Mouse (Mus musculus) liver, embryonic 13.5 days (tissue): ENCODE data around the gene Spem1. TPM values are rescaled to one million over a fixed set of nuclear protein-coding genes. Genes with fewer than 3 reads are reported as not detected.
A peak's percentile ranks its signal among the peaks of the same experiment; 100 is the strongest.

Experiments used
- ATAC-seq: fragments of 200-750 bp; cut with Nextera tagmentation; 2 replicates; pipeline ENCODE4 v1.8.0; 2017; ENCODE audit warnings: low read depth, mild to moderate bottlenecking, moderate number of reproducible peaks, moderate library complexity
- DNase-seq: peaks from one replicate; pipeline ENCODE4 v3.0.0; 2022
- H3K27ac ChIP-seq: fragments of 300-500 bp; sonication (generic); 2 replicates; pipeline ENCODE4 v1.5.1; 2015; ENCODE audit warnings: moderate library complexity, mild to moderate bottlenecking, inconsistent platforms
- H3K27me3 ChIP-seq: fragments of 300-500 bp; sonication (generic); 2 replicates; pipeline ENCODE4 v1.6.1; 2015; ENCODE audit warnings: mild to moderate bottlenecking, inconsistent platforms
- H3K36me3 ChIP-seq: fragments of 300-500 bp; sonication (generic); 2 replicates; pipeline ENCODE4 v1.6.1; 2015; ENCODE audit warnings: mild to moderate bottlenecking, inconsistent platforms
- H3K4me1 ChIP-seq: fragments of 300-500 bp; sonication (generic); replicated peaks from 2 replicates; pipeline ENCODE4 v1.6.1; 2015; ENCODE audit warnings: inconsistent platforms
- H3K4me2 ChIP-seq: fragments of 300-500 bp; sonication (generic); 2 replicates; pipeline ENCODE4 v1.6.1; 2015; ENCODE audit warnings: inconsistent platforms, mild to moderate bottlenecking, moderate library complexity
- H3K4me3 ChIP-seq: fragments of 300-500 bp; sonication (generic); replicated peaks from 2 replicates; pipeline ENCODE4 v1.5.1; 2015; ENCODE audit warnings: mild to moderate bottlenecking, inconsistent platforms
- H3K9ac ChIP-seq: fragments of 300-500 bp; sonication (generic); 2 replicates; pipeline ENCODE4 v1.6.1; 2015; ENCODE audit warnings: mild to moderate bottlenecking, inconsistent platforms
- H3K9me3 ChIP-seq: fragments of 300-500 bp; sonication (generic); replicated peaks from 2 replicates; pipeline ENCODE4 v1.6.1; 2016; ENCODE audit warnings: inconsistent platforms
- WGBS: fragments of 180-500 bp; shearing (Covaris S2); methylation state at CpG from one replicate; pipeline ENCODE4 v1.1.7; 2015; ENCODE audit not compliant: insufficient replicate concordance; 5-methylcytosine and 5-hydroxymethylcytosine counted together
- polyA plus RNA-seq: library from polyadenylated mRNA; unstranded; fragments of >200 nt; fragmentation: Nextera tagmentation; extraction: Ambion mirVana; gene quantifications from 2 replicates; pipeline ENCODE4 v1.2.1, GENCODE M21; 2015

Spem1 gene
- polyA plus RNA-seq, 1 experiment from 2014 or later: not detected

DNA sequence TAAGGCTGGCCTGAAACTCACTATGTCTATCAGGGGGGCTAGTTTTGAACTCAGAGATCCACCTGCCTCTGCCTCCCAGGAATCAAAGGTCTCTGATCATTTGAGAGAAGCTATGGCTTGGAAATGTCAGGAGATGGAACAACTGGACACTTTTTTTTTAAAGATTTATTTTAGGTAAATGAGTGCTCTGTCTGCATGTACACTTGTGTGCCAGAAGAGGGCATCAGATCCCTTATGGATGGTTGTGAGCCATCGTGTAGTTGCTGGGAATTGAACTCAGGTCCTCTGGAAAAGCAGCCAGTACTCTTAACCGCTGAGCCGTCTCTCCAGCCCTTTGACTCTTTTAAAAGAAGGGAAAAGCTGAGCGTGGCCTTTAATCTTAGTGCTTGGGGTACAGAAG, 15.6 kb downstream of the Spem1 start:
- Histone ChIP-seq H3K4me2 (no peak overlapping the region), H3K27ac (no peak overlapping the region), H3K4me3 (no peak overlapping the region), H3K9ac (no peak overlapping the region), H3K9me3 (no peaks in the 10 kb centered on the region), H3K27me3 (peaks cover 82% of the 10 kb centered on the region), H3K4me1 (peaks cover 44% of the 10 kb centered on the region), H3K36me3 (no peaks in the 10 kb centered on the region)
- ATAC-seq: no peak
- WGBS: 77% methylated on average over 4 of the region's 4 CpGs
- no peak for DNase-seq

DNA sequence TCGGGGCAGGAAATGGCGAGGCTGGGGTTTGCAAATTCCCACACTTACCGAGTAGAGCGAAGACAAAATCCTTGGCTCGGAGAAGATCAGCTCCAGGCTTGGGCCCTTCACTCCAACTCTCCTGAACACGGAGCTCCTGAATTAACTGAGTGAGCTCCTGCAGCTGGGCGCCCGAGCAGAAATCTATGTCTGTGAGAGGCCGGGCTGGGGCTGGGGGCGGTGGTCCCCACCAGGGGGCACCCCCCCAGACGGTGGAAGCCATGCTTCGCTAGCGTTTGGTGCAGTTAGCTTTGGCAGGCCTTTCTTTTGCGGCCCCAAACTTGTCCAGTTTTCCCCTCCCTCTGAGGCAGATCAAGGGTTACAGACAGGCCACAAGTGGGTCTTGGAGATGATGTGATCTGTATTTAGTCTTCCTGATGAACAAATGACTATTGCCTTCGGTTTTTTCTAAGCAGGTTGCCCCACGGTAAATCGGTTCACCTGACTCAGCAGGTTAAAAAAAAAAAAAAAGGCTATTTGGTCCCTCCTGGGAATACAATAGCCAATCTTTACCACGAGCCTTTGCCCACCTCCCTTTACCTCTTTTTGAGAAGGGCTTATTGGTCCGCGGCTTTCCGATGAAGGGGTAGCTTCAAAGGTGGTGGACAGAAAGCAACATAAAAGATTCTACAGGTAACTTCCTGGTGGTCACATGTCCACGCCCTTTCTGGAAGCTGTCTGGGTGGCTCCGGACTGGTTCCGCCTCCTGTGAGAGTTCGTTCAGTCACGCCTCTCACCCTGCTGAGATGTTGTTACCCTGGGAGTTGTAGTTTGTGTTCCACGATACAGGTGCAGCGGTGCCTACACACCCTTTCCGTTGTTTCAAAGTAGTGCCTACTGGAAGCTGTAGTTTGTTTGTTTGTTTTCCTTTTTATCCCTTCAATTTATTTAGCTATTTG, 16.7 kb downstream of the Spem1 start, which contains the start of gene Tmem102:
TSS of gene Tmem102 (minus strand) at position 653 of the 938 bp plus-strand sequence.
- H3K27me3 ChIP-seq: peaks cover 84% of the 10 kb centered on the region
- ATAC-seq: no peak
- H3K4me1 ChIP-seq: peaks cover 55% of the 10 kb centered on the region
- H3K36me3 ChIP-seq: no peaks in the 10 kb centered on the region
- no peaks in the 10 kb centered on the region for H3K9me3 ChIP-seq
- H3K9ac ChIP-seq: 0 out of 2 replicates have a peak within 1 kb of the TSS, but pooled peaks have one; percentile 54
- peak within 1 kb of the TSS; percentile 57 for H3K4me3 ChIP-seq
- no peak within 1 kb of the TSS for H3K27ac ChIP-seq
- WGBS: 20% methylated on average over 29 of the region's 29 CpGs
- H3K4me2 ChIP-seq: peak within 1 kb of the TSS; percentile 77
- no peak for DNase-seq

DNA sequence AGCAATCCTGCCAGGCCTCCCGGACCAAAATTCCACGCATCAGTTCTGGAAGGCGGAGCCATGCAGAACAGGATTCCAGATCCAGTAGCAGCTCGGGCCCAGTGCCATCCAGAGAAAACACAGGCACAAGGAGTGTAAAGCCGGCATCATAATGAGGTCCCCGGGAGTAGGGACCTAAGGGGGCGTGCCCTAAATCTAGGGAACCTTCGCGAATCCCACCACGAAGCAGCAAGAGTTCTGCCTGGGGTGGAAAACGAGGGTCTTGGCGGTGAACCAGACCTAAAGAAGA, 17.4 kb downstream of the Spem1 start:
- peak overlapping the region; percentile 77 for H3K4me2 ChIP-seq
- H3K4me3 ChIP-seq: peak overlapping the region; percentile 57
- ATAC-seq (no peak), DNase-seq (no peak)
- 19% methylated on average over 12 of the region's 12 CpGs for WGBS
- H3K9ac ChIP-seq: 0 out of 2 replicates have a peak overlapping the region, but pooled peaks have one; percentile 54
- H3K36me3 ChIP-seq: no peaks in the 10 kb centered on the region
- H3K27ac ChIP-seq: no peak overlapping the region
- H3K9me3 ChIP-seq: no peaks in the 10 kb centered on the region
- peaks cover 88% of the 10 kb centered on the region for H3K27me3 ChIP-seq
- H3K4me1 ChIP-seq: peaks cover 58% of the 10 kb centered on the region

DNA sequence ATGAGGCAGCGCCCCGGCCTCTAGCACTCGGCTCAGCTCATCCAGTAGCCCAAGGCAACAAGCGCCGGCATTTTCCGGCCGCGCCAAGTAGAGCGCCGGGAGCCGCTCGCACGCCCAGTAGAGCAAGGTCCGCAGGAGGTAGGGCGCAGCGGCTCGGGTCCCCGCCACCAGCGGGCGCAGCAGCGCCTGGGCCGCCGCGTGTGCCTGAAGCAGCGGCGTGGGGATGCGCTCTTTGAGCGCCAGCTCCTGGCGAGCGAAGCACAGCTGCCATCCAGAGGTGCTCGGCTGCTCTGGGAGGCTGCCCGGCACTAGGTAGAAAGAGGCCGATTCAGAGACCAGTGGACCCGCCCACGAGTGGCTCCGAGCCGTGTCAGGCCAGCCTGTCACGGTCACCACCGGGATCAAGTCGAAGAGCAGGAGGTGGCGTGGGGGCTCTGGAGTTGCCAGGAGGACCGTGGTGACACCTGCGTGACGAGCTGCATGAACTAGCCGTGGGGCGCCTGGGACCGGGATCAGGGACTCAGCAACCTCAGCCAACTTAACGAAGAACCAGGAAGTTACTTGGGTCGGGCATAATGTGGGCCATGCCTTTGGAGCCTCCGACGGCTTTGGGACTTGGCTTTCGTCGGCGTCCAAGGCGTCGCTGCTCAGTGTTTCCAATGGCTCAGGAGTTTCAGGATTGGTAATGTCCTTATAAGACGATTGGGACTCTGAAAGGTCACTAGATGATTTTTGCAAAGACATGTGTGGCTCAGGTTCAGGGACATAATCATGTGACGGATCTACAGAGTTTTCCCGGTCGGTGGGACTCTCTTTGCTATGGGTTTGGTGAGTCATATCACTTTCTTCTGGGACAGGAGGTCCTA, 18.0 kb downstream of the Spem1 start:
- no peak overlapping the region for H3K27ac ChIP-seq
- WGBS: 2% methylated on average over 60 of the region's 60 CpGs
- H3K36me3 ChIP-seq: no peaks in the 10 kb centered on the region
- H3K4me3 ChIP-seq: peak overlapping the region; percentile 57
- H3K4me1 ChIP-seq: peaks cover 60% of the 10 kb centered on the region
- H3K9ac ChIP-seq: peak overlapping the region; percentile 54
- H3K9me3 ChIP-seq: no peaks in the 10 kb centered on the region
- peaks cover 88% of the 10 kb centered on the region for H3K27me3 ChIP-seq
- peak; percentile 53 for DNase-seq
- H3K4me2 ChIP-seq: peak overlapping the region; percentile 77
- peak; percentile 76 for ATAC-seq

DNA sequence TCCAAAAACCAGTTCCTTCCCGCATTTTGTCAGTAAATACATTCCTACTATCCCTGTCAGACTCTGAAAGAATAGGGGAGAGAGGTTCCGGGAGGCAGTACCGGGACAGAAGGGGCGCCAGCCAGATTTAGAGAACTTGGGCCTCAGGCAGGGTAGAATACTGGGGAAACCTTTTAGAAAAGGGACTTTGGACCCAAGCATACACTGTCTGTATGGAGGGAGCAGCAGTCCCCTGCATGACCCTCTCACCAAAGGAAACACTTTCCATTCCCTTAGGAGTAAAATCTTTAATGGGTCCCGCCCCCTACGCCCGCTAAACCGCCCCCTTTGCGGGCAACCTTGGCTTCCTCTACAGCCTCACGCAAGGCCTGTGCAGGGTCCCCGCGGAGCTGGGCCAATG, 18.7 kb downstream of the Spem1 start:
- Histone ChIP-seq H3K4me2 (peak overlapping the region; percentile 77), H3K27ac (no peak overlapping the region), H3K4me3 (peak overlapping the region; percentile 57), H3K9me3 (no peaks in the 10 kb centered on the region), H3K27me3 (peaks cover 94% of the 10 kb centered on the region), H3K36me3 (no peaks in the 10 kb centered on the region), H3K4me1 (peaks cover 60% of the 10 kb centered on the region), H3K9ac (peak overlapping the region; percentile 54)
- peak; percentile 24 for ATAC-seq
- 4% methylated on average over 12 of the region's 12 CpGs for WGBS
- DNase-seq: no peak

DNA sequence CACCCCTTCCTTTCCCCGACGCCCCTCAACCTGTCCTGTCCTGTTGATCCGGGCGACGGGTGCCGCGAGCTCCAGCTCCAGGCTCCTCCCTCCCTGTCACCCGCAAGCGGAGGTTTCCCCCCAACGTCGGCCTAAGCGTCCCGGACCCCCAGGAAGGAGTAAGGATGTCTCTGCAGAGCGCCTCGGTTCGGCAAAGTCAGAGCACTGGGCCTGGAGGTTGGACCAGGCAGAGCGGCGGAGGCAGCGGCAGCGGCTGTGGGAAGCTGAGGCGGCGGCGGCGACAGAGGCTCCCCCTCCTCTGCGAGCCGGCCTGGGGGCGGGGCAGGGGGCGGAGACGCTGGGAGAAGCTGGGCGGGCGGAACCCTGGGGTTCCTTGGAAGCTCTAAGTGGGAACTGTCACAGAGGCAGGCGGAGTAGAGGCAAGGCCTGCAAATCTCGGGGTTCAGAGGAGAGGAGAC, 19.3 kb downstream of the Spem1 start:
- Histone ChIP-seq H3K4me1 (peaks cover 60% of the 10 kb centered on the region), H3K27ac (no peak overlapping the region), H3K27me3 (peaks cover 100% of the 10 kb centered on the region), H3K9ac (peak overlapping the region; percentile 54), H3K4me3 (peak overlapping the region; percentile 57), H3K36me3 (no peaks in the 10 kb centered on the region), H3K4me2 (peak overlapping the region; percentile 77), H3K9me3 (no peaks in the 10 kb centered on the region)
- under 1% methylated on average over 33 of the region's 33 CpGs for WGBS
- ATAC-seq (peak; percentile 35; the same call in 1 of the 2 replicates), DNase-seq (peak; percentile 54)

DNA sequence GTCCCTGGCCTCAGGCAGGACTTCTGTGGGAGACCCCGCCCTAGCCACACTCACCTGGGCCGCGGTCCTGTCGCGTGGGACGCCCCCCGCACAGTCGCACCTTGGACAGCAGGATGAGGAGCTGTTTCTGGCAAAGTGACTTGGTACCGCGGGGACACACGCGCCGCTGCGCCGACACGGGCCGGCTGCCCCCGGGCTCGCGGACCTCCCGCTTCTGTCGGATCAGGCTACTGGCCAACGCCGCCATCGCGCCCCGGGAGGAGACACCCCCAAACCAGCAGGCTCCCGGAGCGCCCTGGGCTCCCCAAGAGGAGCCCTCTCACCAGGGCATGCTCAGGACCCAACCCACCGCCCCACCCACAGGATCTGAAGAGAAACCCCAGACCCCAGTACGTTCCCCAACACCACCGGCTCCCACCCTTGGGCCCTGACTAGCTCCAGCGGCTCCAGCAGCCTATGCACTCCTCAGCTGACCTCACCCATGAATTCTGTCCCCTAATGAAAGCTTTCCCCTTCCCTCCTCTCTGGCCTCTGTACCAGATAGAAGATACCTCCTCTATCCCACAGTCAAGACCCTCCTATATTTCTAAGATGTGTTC, 20.5 kb downstream of the Spem1 start, which contains the start of gene Fgf11:
TSS of gene Fgf11 (minus strand) at position 479 of the 599 bp plus-strand sequence.
- Histone ChIP-seq H3K36me3 (no peaks in the 10 kb centered on the region), H3K27ac (no peak within 1 kb of the TSS), H3K4me2 (peak within 1 kb of the TSS; percentile 77), H3K27me3 (peaks cover 100% of the 10 kb centered on the region), H3K9ac (peak within 1 kb of the TSS; percentile 54), H3K9me3 (no peaks in the 10 kb centered on the region), H3K4me3 (peak within 1 kb of the TSS; percentile 57), H3K4me1 (peaks cover 60% of the 10 kb centered on the region)
- DNase-seq (no peak), ATAC-seq (no peak)
- WGBS: 4% methylated on average over 31 of the region's 33 CpGs

DNA sequence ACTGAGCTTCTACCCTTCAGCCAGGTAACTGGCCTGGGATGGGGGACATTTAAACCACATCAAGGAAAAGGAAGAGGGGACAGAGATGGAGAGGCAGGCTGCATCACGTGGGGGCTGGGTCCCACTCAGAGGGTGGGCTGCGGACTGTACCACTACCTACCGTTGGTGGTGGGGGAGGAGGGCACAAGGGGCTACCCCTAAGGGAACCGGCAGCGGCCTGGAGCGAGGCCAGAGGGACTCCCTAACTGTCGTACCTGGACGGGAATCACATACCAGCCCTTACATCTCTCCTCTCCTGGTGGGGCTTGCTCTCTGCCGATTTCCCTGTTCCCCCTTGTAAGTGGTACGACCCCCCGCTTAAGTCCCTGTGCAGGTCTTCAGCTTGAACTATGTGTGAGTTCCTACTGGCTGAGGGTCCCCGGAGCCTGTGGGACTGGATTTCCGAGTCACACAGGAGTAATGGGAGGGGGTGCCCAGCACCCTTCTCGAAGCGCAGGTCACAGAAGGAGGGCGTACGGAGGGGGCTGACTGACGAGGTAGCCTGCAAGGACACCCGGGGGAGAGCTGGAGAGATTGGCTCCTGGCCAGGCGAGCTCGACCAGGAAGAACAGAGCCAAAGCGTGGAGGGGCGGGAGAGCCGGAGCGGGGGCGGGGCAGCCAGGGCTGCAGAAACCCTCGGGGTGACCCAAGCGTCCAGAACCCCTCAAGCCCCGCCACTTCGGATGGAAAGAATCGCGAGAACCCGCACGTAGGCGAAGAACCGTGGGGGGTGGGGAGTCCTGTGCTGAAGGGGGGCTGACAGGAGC, 21.4 kb downstream of the Spem1 start:
- H3K27ac ChIP-seq: no peak overlapping the region
- ATAC-seq (no peak), DNase-seq (no peak)
- no peaks in the 10 kb centered on the region for H3K36me3 ChIP-seq
- H3K4me3 ChIP-seq: peak overlapping the region; percentile 45
- peaks cover 65% of the 10 kb centered on the region for H3K4me1 ChIP-seq
- H3K27me3 ChIP-seq: peaks cover 100% of the 10 kb centered on the region
- peak overlapping the region; percentile 31 for H3K9ac ChIP-seq
- WGBS: 2% methylated on average over 36 of the region's 36 CpGs
- H3K9me3 ChIP-seq: no peaks in the 10 kb centered on the region
- H3K4me2 ChIP-seq: peak overlapping the region; percentile 77

DNA sequence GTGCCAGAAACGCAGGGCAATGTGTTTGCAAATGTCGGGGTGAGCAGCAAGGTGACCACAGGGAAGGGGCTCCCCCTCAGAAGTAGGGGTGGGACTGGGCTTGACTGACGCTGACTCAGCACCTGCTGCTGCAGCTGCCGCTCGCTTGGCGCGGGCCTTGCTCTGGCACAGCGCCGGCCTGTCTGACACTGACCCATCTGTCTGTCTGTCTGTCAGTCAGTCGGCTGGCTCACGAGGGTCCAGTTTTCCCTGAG, 21.9 kb downstream of the Spem1 start:
- Histone ChIP-seq H3K27ac (no peak overlapping the region), H3K36me3 (no peaks in the 10 kb centered on the region), H3K9ac (no peak overlapping the region), H3K4me3 (peak overlapping the region; percentile 45), H3K4me2 (peak overlapping the region; percentile 77), H3K4me1 (peaks cover 62% of the 10 kb centered on the region), H3K9me3 (no peaks in the 10 kb centered on the region), H3K27me3 (peaks cover 94% of the 10 kb centered on the region)
- 7% methylated on average over 11 of the region's 11 CpGs for WGBS
- no peak for DNase-seq
- ATAC-seq: no peak

DNA sequence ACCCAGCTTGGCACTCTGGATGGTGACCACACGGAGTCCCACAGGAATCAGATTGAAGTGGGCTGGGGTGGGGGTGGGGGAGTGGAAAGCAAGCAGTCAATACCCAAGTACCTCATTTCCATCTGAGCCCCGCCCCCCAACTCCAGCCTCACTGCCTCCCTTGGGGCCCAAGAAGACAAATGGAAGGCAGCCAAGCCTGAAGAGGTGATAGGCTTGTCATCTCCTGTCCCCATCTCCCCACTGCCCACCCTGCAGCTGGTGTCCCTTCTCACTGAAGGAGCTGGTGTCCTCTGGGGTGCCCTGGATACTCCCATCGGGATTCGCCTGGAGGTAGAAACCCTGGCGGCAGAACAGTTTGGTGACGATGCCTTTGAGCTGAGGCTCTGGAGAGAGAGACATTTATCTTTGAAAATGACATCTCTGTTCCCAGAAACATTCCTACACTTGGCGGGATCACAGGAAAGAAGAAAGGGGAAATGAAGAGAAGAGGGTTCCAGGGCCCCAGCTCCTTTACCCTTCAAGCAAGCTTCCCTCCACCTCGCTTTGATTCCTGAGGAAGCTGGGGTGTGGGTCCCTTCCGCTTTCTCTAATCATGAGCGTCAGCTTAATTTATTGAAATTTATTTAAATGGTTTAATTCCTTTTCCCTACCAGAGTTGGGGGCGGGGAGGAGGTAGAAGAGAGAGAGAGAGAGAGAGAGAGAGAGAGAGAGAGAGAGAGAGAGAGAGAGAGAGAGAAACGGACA, 22.4 kb downstream of the Spem1 start:
- Histone ChIP-seq H3K36me3 (no peaks in the 10 kb centered on the region), H3K27me3 (peaks cover 89% of the 10 kb centered on the region), H3K4me3 (no peak overlapping the region), H3K4me2 (peak overlapping the region; percentile 6; the same call in 1 of the 2 replicates), H3K27ac (no peak overlapping the region), H3K9ac (no peak overlapping the region), H3K9me3 (no peaks in the 10 kb centered on the region), H3K4me1 (peaks cover 61% of the 10 kb centered on the region)
- ATAC-seq: no peak
- no peak for DNase-seq
- WGBS: 37% methylated on average over 11 of the region's 12 CpGs
